Mouse (Mus musculus) intestine, embryonic 15.5 days (tissue): ENCODE measurements around the gene 9430097D07Rik. TPM values are rescaled to one million over a fixed set of nuclear protein-coding genes. Genes with fewer than 3 reads are reported as not detected.

Experiments
- ATAC-seq: fragments of 200-750 bp; cut with Nextera tagmentation; 2 replicates; pipeline ENCODE4 v1.8.0; 2017; ENCODE audit warnings: moderate TSS enrichment, moderate library complexity
- H3K27ac ChIP-seq: fragments of 300-500 bp; sonication (generic); 2 replicates; pipeline ENCODE4 v1.5.1; 2015; ENCODE audit warnings: mild to moderate bottlenecking, inconsistent platforms
- H3K27me3 ChIP-seq: fragments of 300-500 bp; sonication (generic); replicated peaks from 2 replicates; pipeline ENCODE4 v1.6.1; 2015; ENCODE audit warnings: inconsistent platforms
- H3K36me3 ChIP-seq: fragments of 300-500 bp; sonication (generic); 2 replicates; pipeline ENCODE4 v1.6.1; 2015; ENCODE audit warnings: inconsistent platforms
- H3K4me1 ChIP-seq: fragments of 300-500 bp; sonication (generic); replicated peaks from 2 replicates; pipeline ENCODE4 v1.6.1; 2015; ENCODE audit warnings: inconsistent platforms
- H3K4me2 ChIP-seq: fragments of 300-500 bp; sonication (generic); replicated peaks from 2 replicates; pipeline ENCODE4 v1.6.1; 2015; ENCODE audit warnings: mild to moderate bottlenecking, inconsistent platforms
- H3K4me3 ChIP-seq: fragments of 300-500 bp; sonication (generic); replicated peaks from 2 replicates; pipeline ENCODE4 v1.5.1; 2015; ENCODE audit warnings: inconsistent platforms
- H3K9ac ChIP-seq: fragments of 300-500 bp; sonication (generic); 2 replicates; pipeline ENCODE4 v1.6.1; 2015; ENCODE audit warnings: inconsistent platforms
- H3K9me3 ChIP-seq: fragments of 300-500 bp; sonication (generic); 2 replicates; pipeline ENCODE4 v1.6.1; 2016; ENCODE audit warnings: inconsistent platforms
- WGBS: fragments of 180-500 bp; shearing (Covaris S2); methylation state at CpG from one replicate; pipeline ENCODE4 v1.1.7; 2015; 5-methylcytosine and 5-hydroxymethylcytosine counted together
- polyA plus RNA-seq: library from polyadenylated mRNA; unstranded; fragments of >200 nt; fragmentation: Nextera tagmentation; extraction: Ambion mirVana; gene quantifications from 2 replicates; pipeline ENCODE4 v1.2.1, GENCODE M21; 2015

9430097D07Rik gene
- polyA plus RNA-seq, 1 experiment from 2014 or later, result not detected

DNA sequence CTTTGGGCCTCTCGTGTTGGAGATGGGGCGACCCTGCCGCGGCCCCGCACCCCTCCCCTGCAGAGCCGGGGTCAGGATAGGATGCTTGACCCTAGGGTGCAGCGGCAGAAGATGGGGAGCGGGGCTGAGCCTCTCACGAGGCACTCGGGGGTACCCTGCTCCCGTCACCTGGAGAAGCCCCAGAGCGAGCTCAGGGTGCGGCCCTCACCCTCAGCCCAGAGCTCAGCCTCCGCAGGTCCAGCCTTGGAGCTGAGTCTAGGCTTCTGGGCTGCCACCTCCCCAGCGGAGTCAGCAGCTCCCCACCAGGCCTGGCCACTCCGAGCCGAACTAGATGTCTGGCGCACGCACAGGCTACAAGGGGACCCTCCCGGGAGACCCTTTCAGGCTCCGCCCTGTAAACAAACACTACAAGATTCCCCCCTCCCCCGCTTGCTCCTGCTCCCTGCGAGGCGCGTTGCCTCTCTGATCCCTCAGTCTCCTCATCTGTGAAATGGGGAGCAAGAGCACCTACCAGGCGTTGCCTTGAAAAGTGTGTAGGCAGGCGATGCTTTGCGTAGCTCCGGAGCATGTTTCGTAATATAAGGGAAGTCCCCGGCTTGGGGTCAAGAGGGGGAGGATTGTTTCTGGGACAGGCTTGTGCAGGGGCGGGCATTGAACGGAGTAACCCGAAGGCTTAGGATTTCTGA lies 31.9 kb upstream of the 9430097D07Rik start:
- peak; percentile 44 for ATAC-seq
- H3K9ac ChIP-seq, result peak overlapping the region; percentile 61

DNA sequence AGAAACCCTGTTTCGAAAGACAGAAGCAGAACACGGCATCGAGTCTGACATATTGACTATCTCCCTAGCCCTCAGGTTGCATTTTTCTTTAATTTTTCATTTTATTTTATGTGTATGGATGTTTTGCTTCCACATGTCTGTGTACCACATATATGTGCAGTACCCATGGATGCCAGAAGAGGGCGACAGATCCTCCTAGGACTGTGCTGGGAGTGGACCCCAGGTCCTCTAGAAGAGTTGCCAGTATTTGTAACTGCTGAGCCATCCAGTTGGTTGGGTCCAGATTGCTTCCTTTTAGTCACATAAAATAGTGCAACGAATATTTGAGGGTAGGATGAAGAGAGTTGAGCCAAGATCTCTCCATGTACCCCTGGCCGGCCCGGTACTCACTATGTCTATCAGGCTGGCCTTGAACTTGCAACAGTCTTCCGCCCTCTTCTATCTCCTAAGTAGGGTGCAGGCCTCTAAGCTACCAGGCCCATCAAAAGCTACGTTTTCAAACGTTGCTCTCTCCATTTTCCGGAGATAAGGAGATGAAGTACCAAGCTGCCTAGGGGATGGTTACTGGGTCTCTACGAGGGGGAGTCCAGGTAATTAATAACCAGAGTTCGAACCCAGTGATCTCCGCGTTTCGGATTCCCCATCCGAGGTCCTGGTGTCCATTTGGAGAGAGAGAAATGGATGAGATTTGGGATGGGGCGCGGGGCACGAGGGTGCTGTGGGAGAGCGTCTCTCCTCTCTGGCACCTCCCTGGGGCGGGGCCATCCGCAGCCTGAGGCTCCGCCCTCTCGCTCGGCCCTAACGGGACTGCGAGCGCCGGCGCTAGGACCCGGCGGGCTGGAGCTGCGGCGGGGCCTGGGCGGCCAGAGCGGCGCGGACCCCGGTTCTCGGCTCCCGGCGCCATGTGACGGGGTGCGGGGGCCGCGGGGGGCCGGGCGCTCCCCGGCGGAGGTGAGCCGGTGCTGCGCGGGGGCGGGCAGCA lies 31.0 kb upstream of the 9430097D07Rik start:
- H3K4me1 ChIP-seq, result peaks cover 29% of the 10 kb centered on the region
- WGBS, result 11% methylated on average over 53 of the region's 55 CpGs
- peak; percentile 75 for ATAC-seq
- peak overlapping the region; percentile 56 for H3K27ac ChIP-seq
- H3K4me2 ChIP-seq, result peak overlapping the region; percentile 87
- peak overlapping the region; percentile 61 for H3K9ac ChIP-seq
- no peaks in the 10 kb centered on the region for H3K27me3 ChIP-seq
- no peaks in the 10 kb centered on the region for H3K36me3 ChIP-seq
- no peaks in the 10 kb centered on the region for H3K9me3 ChIP-seq
- H3K4me3 ChIP-seq, result peak overlapping the region; percentile 76

More for the DNA sequence above, 31.9 kb upstream of the 9430097D07Rik start:
- Histone ChIP-seq H3K4me1 (peaks cover 34% of the 10 kb centered on the region), H3K4me2 (peak overlapping the region; percentile 87), H3K27ac (peak overlapping the region; percentile 56), H3K9me3 (no peaks in the 10 kb centered on the region), H3K27me3 (no peaks in the 10 kb centered on the region), H3K36me3 (no peaks in the 10 kb centered on the region), H3K4me3 (peak overlapping the region; percentile 76)
- 7% methylated on average over 34 of the region's 34 CpGs for WGBS

DNA sequence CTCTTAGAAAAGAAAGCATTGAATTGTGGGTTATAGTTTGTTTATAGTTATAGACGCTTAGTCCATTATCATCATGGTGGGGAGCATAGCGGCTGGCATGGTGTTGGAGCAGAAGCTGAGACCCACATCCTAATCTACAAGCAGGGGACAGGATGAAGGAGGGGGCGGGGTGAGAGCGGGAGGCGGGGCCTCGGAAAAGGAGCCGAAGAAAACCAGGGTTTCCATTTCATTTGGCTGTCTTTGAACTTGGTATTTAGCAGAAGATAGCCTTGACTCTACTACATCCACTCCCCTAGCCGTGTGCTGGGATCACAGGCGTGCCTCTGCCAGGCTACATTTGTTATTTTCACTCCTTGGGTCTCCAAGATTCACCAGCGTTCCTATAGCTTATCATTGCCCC lies 29.1 kb upstream of the 9430097D07Rik start:
- no peak for ATAC-seq
- WGBS, result 47% methylated on average over 10 of the region's 10 CpGs

DNA sequence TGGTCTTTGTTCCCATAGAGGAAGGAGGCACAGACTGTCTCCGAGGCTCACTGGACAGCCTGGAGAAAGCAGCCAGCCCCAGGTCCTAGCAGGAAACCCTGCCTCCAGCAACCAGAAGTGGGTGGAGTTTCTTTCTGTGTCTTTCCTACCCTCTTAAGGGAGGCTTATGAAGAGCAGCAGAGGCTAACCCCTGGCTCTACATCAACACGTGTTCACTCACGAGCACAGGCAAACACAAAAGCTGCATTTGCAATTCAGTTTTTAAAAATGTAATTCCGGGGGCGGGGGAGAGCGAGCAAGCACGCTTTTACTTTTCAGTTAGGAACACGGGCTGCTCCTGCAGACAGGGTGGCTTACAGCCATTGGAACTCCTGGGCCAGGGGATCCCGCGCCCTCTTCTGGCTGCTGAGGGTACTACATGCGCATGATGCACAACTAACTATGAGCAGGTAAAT lies 27.1 kb upstream of the 9430097D07Rik start:
- peaks cover 11% of the 10 kb centered on the region for H3K4me1 ChIP-seq
- H3K36me3 ChIP-seq, result no peaks in the 10 kb centered on the region
- no peaks in the 10 kb centered on the region for H3K9me3 ChIP-seq
- no peaks in the 10 kb centered on the region for H3K27me3 ChIP-seq
- 2% methylated on average over 11 of the region's 11 CpGs for WGBS
- peak overlapping the region; percentile 49; the same call in 1 of the 2 replicates for H3K27ac ChIP-seq
- H3K9ac ChIP-seq, result peak overlapping the region; percentile 15; the same call in 1 of the 2 replicates
- peak overlapping the region; percentile 31 for H3K4me3 ChIP-seq
- peak; percentile 65 for ATAC-seq
- peak overlapping the region; percentile 60 for H3K4me2 ChIP-seq

More for the DNA sequence above, 29.1 kb upstream of the 9430097D07Rik start:
- Histone ChIP-seq H3K4me1 (peaks cover 29% of the 10 kb centered on the region), H3K9me3 (no peaks in the 10 kb centered on the region), H3K4me2 (no peak overlapping the region), H3K27ac (no peak overlapping the region), H3K27me3 (no peaks in the 10 kb centered on the region), H3K4me3 (no peak overlapping the region), H3K9ac (no peak overlapping the region), H3K36me3 (no peaks in the 10 kb centered on the region)

DNA sequence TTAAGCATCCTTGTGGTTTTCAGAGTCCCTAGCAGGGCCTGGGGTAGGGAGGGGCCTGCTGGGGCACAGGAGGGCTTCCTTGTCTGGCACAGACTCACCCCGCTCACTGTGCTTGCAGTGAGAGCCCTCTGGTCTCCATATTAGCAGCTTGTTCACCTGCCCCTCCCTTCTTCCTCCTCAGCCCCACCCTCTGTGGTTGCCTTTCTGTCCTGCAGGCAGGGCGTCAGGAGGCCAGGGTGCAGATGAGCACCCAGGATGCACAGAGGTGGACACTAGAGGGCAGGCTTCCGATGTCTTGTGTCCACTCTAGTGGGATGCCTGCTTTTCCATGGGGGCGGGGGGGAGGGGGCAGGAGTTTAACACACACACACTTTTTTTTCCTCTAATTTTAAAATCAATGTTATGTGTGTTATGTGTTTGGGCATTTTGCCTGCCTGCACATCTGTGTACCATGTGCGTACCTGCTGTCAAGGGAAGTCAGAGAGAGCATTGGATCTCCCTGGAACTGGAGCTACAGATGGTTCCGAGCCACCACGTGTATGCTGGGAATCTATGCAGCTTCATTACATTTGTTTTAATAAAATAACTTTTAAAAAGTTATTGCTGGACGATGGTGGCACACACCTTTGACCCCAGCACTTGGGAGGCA lies 26.1 kb upstream of the 9430097D07Rik start:
- Histone ChIP-seq H3K27me3 (no peaks in the 10 kb centered on the region), H3K9me3 (no peaks in the 10 kb centered on the region), H3K9ac (no peak overlapping the region), H3K27ac (no peak overlapping the region), H3K4me3 (no peak overlapping the region), H3K4me1 (peaks cover 10% of the 10 kb centered on the region), H3K36me3 (no peaks in the 10 kb centered on the region), H3K4me2 (no peak overlapping the region)
- 39% methylated on average over 8 of the region's 8 CpGs for WGBS
- peak; percentile 57 for ATAC-seq

DNA sequence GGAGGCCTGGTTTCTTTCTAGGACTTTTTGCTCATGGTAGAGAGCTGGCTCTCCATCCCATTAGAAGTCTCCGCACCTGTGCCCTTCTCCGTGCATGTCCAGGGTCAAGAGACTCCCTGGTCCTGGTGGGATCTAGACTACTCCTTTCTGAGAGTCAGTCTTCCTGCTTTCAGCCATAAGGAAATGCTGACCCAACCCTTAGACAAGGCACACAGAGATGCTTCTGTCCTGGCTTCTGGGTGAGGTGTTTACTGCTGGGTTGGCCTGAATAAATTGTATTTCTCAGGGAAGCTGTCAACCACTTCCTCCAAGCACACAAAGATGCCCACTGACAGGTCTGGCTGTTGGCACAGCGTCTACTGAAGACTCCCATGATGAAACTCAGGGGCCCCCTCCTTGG lies 23.9 kb upstream of the 9430097D07Rik start, which contains the start of gene St6galnac6:
Gene St6galnac6, plus strand, starts transcription at position 301 of the 400 bp plus-strand sequence.
- Histone ChIP-seq H3K4me2 (no peak within 1 kb of the TSS), H3K27me3 (no peaks in the 10 kb centered on the region), H3K36me3 (no peaks in the 10 kb centered on the region), H3K4me3 (no peak within 1 kb of the TSS), H3K9me3 (no peaks in the 10 kb centered on the region), H3K4me1 (peaks cover 10% of the 10 kb centered on the region), H3K27ac (no peak within 1 kb of the TSS), H3K9ac (no peak within 1 kb of the TSS)
- ATAC-seq, result no peak
- WGBS, result 93% methylated on average over 3 of the region's 3 CpGs

DNA sequence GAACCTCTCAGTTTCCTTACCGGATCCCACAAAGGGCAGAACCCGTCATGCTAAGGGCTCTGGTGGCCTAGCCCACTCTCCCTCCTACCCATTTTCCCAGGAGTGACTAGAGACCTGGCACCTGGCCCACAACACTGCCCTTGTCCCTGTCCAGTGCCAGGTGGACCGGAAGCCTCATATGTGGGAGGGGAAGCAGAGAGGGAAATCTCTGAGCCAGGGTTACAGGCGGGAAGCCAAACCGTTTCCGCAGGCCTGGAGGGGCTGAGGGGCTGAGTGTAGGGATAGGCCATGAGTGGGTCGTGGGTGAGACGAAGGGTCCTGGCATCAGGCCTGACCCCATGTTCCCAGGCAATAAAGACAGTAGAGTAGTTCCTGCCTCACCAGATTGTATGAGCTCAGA lies 23.0 kb upstream of the 9430097D07Rik start:
- Histone ChIP-seq H3K36me3 (no peaks in the 10 kb centered on the region), H3K9me3 (no peaks in the 10 kb centered on the region), H3K4me3 (no peak overlapping the region), H3K27ac (no peak overlapping the region), H3K27me3 (no peaks in the 10 kb centered on the region), H3K4me1 (peaks cover 10% of the 10 kb centered on the region), H3K9ac (no peak overlapping the region), H3K4me2 (no peak overlapping the region)
- ATAC-seq, result no peak
- WGBS, result 86% methylated on average over 8 of the region's 8 CpGs

DNA sequence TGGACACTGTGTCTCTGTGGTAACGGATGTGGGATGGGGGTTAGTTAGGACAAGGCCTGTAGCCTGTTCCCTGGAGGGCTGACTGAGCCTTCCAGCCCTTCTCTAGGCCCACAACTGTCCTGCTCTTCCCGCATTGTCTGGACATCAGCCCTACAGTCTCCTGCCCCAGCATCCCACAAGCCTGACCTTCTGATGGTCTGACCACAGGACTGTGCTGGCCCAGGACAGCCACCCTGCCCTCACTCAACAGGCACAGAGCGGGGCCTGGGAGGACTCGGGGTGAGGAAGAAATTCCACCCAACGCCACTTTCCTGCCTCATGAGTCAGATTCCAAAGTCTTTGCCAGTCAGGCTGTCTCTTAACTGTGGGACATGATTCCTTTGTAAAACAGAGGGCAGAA lies 22.2 kb upstream of the 9430097D07Rik start:
- H3K27ac ChIP-seq, result no peak overlapping the region
- H3K9me3 ChIP-seq, result no peaks in the 10 kb centered on the region
- no peak overlapping the region for H3K9ac ChIP-seq
- H3K4me2 ChIP-seq, result no peak overlapping the region
- H3K4me1 ChIP-seq, result peaks cover 10% of the 10 kb centered on the region
- no peak overlapping the region for H3K4me3 ChIP-seq
- no peak for ATAC-seq
- H3K36me3 ChIP-seq, result no peaks in the 10 kb centered on the region
- 80% methylated on average over 5 of the region's 5 CpGs for WGBS
- H3K27me3 ChIP-seq, result no peaks in the 10 kb centered on the region

DNA sequence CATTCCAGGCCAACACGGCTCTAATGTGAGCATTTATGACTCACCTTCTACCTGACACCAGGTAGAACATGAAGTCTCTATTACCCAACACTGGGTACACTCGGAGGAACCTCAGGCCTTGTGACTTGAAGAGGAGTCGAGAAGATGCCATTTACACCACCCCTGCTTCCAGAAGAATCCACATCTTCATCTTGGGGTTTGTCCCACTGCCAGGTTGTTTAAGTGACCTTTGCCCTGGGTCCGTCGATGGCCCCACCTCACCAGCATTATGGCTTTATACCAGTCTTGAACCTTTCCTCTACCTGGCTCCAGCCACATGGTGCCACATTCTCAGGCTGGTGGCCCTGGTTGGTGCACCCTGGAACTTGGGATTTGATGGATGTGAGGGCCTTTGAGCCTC lies 21.8 kb upstream of the 9430097D07Rik start:
- H3K27ac ChIP-seq, result no peak overlapping the region
- H3K9me3 ChIP-seq, result no peaks in the 10 kb centered on the region
- 80% methylated on average over 5 of the region's 5 CpGs for WGBS
- H3K4me1 ChIP-seq, result peaks cover 8% of the 10 kb centered on the region
- H3K4me3 ChIP-seq, result no peak overlapping the region
- no peak overlapping the region for H3K9ac ChIP-seq
- no peak for ATAC-seq
- H3K27me3 ChIP-seq, result no peaks in the 10 kb centered on the region
- no peak overlapping the region for H3K4me2 ChIP-seq
- no peaks in the 10 kb centered on the region for H3K36me3 ChIP-seq

DNA sequence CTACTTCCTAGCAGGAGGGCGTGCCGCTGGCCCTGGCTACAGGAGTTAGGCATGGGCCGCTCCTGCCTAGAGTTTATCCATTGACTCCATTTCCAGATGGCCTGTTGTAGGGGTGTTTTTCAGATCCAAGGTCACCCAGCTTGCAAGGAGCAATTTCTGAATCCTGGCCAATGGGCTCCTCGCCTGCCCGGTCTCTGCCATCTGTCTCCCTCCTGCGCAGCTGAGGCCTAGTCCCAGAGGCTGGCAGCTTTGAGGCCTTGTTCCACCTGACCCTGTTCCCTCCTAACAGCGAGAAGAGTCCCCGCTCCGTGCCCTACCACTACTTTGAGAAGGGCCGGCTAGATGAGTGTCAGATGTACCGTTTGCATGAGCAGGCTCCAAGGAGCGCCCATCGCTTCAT lies 21.2 kb upstream of the 9430097D07Rik start:
- Histone ChIP-seq H3K4me2 (no peak overlapping the region), H3K27me3 (no peaks in the 10 kb centered on the region), H3K36me3 (no peaks in the 10 kb centered on the region), H3K9ac (no peak overlapping the region), H3K9me3 (no peaks in the 10 kb centered on the region), H3K27ac (no peak overlapping the region), H3K4me1 (peaks cover 8% of the 10 kb centered on the region), H3K4me3 (no peak overlapping the region)
- no peak for ATAC-seq
- WGBS, result 89% methylated on average over 13 of the region's 13 CpGs

DNA sequence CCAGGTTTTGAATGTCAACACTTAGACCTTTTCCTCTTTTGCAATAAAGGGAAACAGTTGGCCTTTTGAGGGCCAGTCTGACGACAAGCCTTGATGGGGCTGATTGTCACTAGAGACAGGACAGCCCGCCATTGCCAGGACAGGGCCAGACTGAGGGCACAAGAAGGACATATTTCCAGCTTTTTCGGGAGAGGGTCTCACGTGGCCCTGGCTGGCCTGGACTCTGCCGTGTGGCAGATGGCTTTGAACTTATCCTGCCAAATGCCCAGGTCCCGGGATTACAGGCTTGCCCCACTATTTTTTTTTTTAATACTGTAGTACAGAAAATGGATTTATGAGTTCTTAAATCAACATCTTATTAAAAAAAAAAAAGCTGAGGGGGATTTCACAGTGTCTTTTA lies 15.8 kb upstream of the 9430097D07Rik start:
- H3K4me3 ChIP-seq, result no peak overlapping the region
- 75% methylated on average over 6 of the region's 6 CpGs for WGBS
- no peaks in the 10 kb centered on the region for H3K9me3 ChIP-seq
- H3K4me2 ChIP-seq, result no peak overlapping the region
- no peak overlapping the region for H3K9ac ChIP-seq
- H3K27ac ChIP-seq, result no peak overlapping the region
- H3K4me1 ChIP-seq, result peaks cover 14% of the 10 kb centered on the region; the same call in 1 of the 2 replicates
- ATAC-seq, result no peak
- no peaks in the 10 kb centered on the region for H3K36me3 ChIP-seq
- H3K27me3 ChIP-seq, result no peaks in the 10 kb centered on the region

DNA sequence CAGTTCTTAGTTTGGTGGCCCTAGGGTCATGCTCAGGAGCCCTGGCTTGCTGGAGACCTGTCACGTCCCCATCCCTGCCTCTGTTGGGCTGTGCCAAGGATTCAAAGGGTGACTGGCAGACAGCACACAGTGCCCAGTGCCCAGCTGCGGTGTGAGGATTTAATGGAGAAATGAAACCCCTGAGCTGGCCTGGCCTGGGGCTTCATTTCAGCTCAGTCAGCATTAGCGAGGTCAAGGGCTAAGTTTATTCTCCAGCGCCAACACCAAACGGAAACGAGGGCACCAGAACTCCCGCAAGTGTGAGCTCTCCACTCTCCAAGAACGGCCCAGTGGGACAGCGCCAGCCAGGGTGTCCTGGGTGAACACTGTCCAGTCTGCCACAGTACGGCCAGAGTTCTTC lies 14.7 kb upstream of the 9430097D07Rik start:
- Histone ChIP-seq H3K4me3 (no peak overlapping the region), H3K36me3 (no peaks in the 10 kb centered on the region), H3K4me1 (peaks cover 14% of the 10 kb centered on the region; the same call in 1 of the 2 replicates), H3K27ac (no peak overlapping the region), H3K27me3 (no peaks in the 10 kb centered on the region), H3K4me2 (no peak overlapping the region), H3K9me3 (no peaks in the 10 kb centered on the region), H3K9ac (no peak overlapping the region)
- 78% methylated on average over 10 of the region's 10 CpGs for WGBS
- ATAC-seq, result no peak
